ENCODE assay signal across 17 mouse cellular contexts in the genomic region with DNA sequence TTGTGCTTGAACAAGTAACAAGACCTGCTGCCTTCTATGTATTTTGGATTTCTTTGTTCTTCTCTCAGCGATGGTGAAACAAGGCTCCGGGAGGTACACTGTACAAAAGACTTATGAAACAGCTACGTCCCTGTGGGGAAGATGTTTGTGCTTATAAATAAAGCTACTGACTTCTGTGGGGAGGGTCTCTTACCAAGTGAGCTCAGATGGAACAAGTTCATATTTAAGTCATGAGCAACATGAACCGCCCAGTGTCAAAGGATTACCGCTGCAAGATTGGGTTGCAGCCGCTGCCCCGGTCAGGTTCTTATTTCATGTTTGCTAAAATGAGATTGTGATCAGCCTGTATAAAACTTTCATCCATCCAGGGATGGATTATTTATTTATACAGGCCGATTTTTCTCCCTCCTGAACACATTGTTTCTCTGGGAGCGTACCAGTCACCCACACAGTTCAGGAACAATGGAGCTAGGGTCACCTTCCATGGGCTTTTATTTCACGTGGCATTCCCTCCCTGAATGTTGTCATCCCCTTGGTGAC. TPM values are rescaled to one million over a fixed set of nuclear protein-coding genes. Genes with fewer than 3 reads are reported as not detected.
DNase-seq lines count a peak whose midpoint lies in the region; ATAC-seq and TF ChIP-seq lines count a peak whose summit lies in the region.
"Had no signal": no experiment of that assay in that cellular context is flagged by ENCODE, and none has a peak within 500 bp of the region (broad histone marks: within the 10 kb centered on the region; RNA-seq: fewer than 3 reads in every experiment).

No protein-coding gene starts in this region.

- TF ChIP-seq CTCF in lung, adult 2 months (IDR thresholded peaks at IDR 0.05; ENCODE audit: insufficient read depth, low read length): no peak

- peaks cover 31% of the 10 kb centered on the region for H3K27me3 ChIP-seq in forebrain, embryonic 10.5 days (ENCODE audit: poor library complexity, severe bottlenecking)
- no peaks in the 10 kb centered on the region; the same call in 1 of the 2 replicates for H3K27me3 ChIP-seq in forebrain, embryonic 12.5 days
- H3K27me3 ChIP-seq in hindbrain, embryonic 10.5 days (ENCODE audit: insufficient read depth, poor library complexity, severe bottlenecking): peaks cover 44% of the 10 kb centered on the region
- H3K27me3 ChIP-seq in midbrain, embryonic 11.5 days (ENCODE audit: control insufficient read depth, insufficient read depth, low read length): no peaks in the 10 kb centered on the region
- H3K27me3 ChIP-seq in neural tube, embryonic 15.5 days (replicated peaks): no peaks in the 10 kb centered on the region
- H3K27me3 ChIP-seq: liver, embryonic 12.5 days; Patski had no signal

- H3K27ac ChIP-seq in forebrain, embryonic 10.5 days: peak overlapping the region; percentile 63; the same call in 1 of the 2 replicates
- no peak overlapping the region for H3K27ac ChIP-seq in forebrain, embryonic 12.5 days
- H3K27ac ChIP-seq in hindbrain, embryonic 10.5 days: peak overlapping the region; percentile 30; the same call in 1 of the 2 replicates
- H3K27ac ChIP-seq in midbrain, embryonic 11.5 days (ENCODE audit: low read depth, low read length): peak overlapping the region; percentile 8; the same call in 1 of the 2 replicates
- no peak overlapping the region for H3K27ac ChIP-seq in neural tube, embryonic 15.5 days (replicated peaks)
- H3K27ac ChIP-seq: liver, embryonic 12.5 days had no signal

- no peak overlapping the region for H3K9ac ChIP-seq in forebrain, embryonic 12.5 days
- no peak overlapping the region for H3K9ac ChIP-seq in midbrain, embryonic 11.5 days (ENCODE audit: low read length)
- no peak overlapping the region for H3K9ac ChIP-seq in neural tube, embryonic 15.5 days (replicated peaks)
- H3K9ac ChIP-seq: liver, embryonic 12.5 days had no signal

- H3K9me3 ChIP-seq in forebrain, embryonic 10.5 days: no peaks in the 10 kb centered on the region
- H3K9me3 ChIP-seq in forebrain, embryonic 12.5 days: no peaks in the 10 kb centered on the region
- no peaks in the 10 kb centered on the region for H3K9me3 ChIP-seq in hindbrain, embryonic 10.5 days
- no peaks in the 10 kb centered on the region for H3K9me3 ChIP-seq in midbrain, embryonic 11.5 days (ENCODE audit: control insufficient read depth, low read length)
- no peaks in the 10 kb centered on the region for H3K9me3 ChIP-seq in neural tube, embryonic 15.5 days (replicated peaks)
- H3K9me3 ChIP-seq: liver, embryonic 12.5 days had no signal

- no peak for ATAC-seq in forebrain, embryonic 12.5 days (ENCODE audit: low FRiP score)
- peak; percentile 55 for ATAC-seq in midbrain, embryonic 11.5 days (ENCODE audit: low FRiP score)
- ATAC-seq in neural tube, embryonic 15.5 days (ENCODE audit: low FRiP score): no peak; the same call in 1 of the 2 replicates
- ATAC-seq: intestine, embryonic 16.5 days; liver, embryonic 12.5 days; Patski had no signal

- peaks cover 34% of the 10 kb centered on the region for H3K4me1 ChIP-seq in forebrain, embryonic 10.5 days
- H3K4me1 ChIP-seq in forebrain, embryonic 12.5 days: peaks cover 15% of the 10 kb centered on the region
- peaks cover 27% of the 10 kb centered on the region for H3K4me1 ChIP-seq in hindbrain, embryonic 10.5 days (replicated peaks)
- peaks cover 15% of the 10 kb centered on the region for H3K4me1 ChIP-seq in midbrain, embryonic 11.5 days (ENCODE audit: control insufficient read depth, insufficient read depth, low read length)
- 0 out of 2 replicates have a peak, but pooled peaks cover 5% of the 10 kb centered on the region for H3K4me1 ChIP-seq in neural tube, embryonic 15.5 days
- no peaks in the 10 kb centered on the region for H3K4me1 ChIP-seq in lung, adult 2 months (ENCODE audit: control insufficient read depth, insufficient read depth, low read length)

- TF ChIP-seq POLR2A in lung, adult 2 months (IDR thresholded peaks at IDR 0.05; ENCODE audit: borderline replicate concordance, extremely low read depth, low read depth, low read length): no peak

- no peak overlapping the region for H3K4me2 ChIP-seq in forebrain, embryonic 12.5 days
- H3K4me2 ChIP-seq in midbrain, embryonic 11.5 days: peak overlapping the region; percentile 19; the same call in 1 of the 2 replicates
- peak overlapping the region; percentile 22 for H3K4me2 ChIP-seq in neural tube, embryonic 15.5 days
- H3K4me2 ChIP-seq: liver, embryonic 12.5 days had no signal

- DNase-seq in forebrain, embryonic 10.5 days (ENCODE audit: extremely low spot score, low spot score): no peak
- peak; percentile 29 for DNase-seq in hindbrain, embryonic 10.5 days (ENCODE audit: low spot score)
- peak; percentile 88 for DNase-seq in midbrain, embryonic 11.5 days (ENCODE audit: low spot score, missing footprints)
- DNase-seq in layer of hippocampus, adult 8-10 months (ENCODE audit: low spot score in 2 of 2): no peak
- DNase-seq in natural killer cell, adult 2 months (ENCODE audit: low spot score in 2 of 2): no peak
- no peak for DNase-seq in lung, adult 2 months
- DNase-seq: adrenal gland, adult 2 months; cerebellum, postnatal 25 days; heart, postnatal 14 days; kidney, postnatal 14 days; lung, postnatal 10 days had no signal

- 49% methylated on average over 10 of the region's 10 CpGs for WGBS in forebrain, embryonic 10.5 days
- WGBS in forebrain, embryonic 12.5 days: 24% methylated on average over 10 of the region's 10 CpGs
- WGBS in hindbrain, embryonic 10.5 days: 31% methylated on average over 10 of the region's 10 CpGs
- 33% methylated on average over 10 of the region's 10 CpGs for WGBS in midbrain, embryonic 11.5 days
- WGBS in neural tube, embryonic 15.5 days: 22% methylated on average over 10 of the region's 10 CpGs
- 69% methylated on average over 10 of the region's 10 CpGs for WGBS in lung, adult 2 months

- no peak overlapping the region; the same call in 1 of the 2 replicates for H3K4me3 ChIP-seq in forebrain, embryonic 10.5 days
- H3K4me3 ChIP-seq in forebrain, embryonic 12.5 days (replicated peaks): no peak overlapping the region
- no peak overlapping the region for H3K4me3 ChIP-seq in hindbrain, embryonic 10.5 days
- no peak overlapping the region for H3K4me3 ChIP-seq in midbrain, embryonic 11.5 days (ENCODE audit: low read depth, low read length)
- no peak overlapping the region for H3K4me3 ChIP-seq in neural tube, embryonic 15.5 days (replicated peaks)
- no peak overlapping the region for H3K4me3 ChIP-seq in lung, adult 2 months (replicated peaks; ENCODE audit: extremely low read depth, low read depth, low read length)
- H3K4me3 ChIP-seq: liver, embryonic 12.5 days had no signal

- no peaks in the 10 kb centered on the region for H3K36me3 ChIP-seq in forebrain, embryonic 10.5 days (replicated peaks)
- H3K36me3 ChIP-seq in forebrain, embryonic 12.5 days (replicated peaks): no peaks in the 10 kb centered on the region
- H3K36me3 ChIP-seq in hindbrain, embryonic 10.5 days: no peaks in the 10 kb centered on the region
- no peaks in the 10 kb centered on the region for H3K36me3 ChIP-seq in midbrain, embryonic 11.5 days (ENCODE audit: control insufficient read depth, insufficient read depth, low read length)
- H3K36me3 ChIP-seq in neural tube, embryonic 15.5 days: no peaks in the 10 kb centered on the region
- H3K36me3 ChIP-seq: liver, embryonic 12.5 days had no signal

RNA-seq across cellular contexts. Expression of a gene that starts 38.4 kb away (rescaled TPM):
- polyA plus RNA-seq in forebrain, embryonic 10.5 days (2016; fragmentation: Nextera tagmentation; extraction: Ambion mirVana): 14.7 and 15.4 TPM in 2 replicates
- polyA plus RNA-seq in forebrain, embryonic 12.5 days (2016; fragmentation: Nextera tagmentation; extraction: Ambion mirVana): 16.8 and 21.9 TPM in 2 replicates
- polyA plus RNA-seq in hindbrain, embryonic 10.5 days (2016; fragmentation: Nextera tagmentation; extraction: Ambion mirVana): 9.7 and 15.7 TPM in 2 replicates
- polyA plus RNA-seq in midbrain, embryonic 11.5 days (2014; fragmentation: Nextera tagmentation; extraction: Ambion mirVana): 8.9 and 10.4 TPM in 2 replicates
- polyA plus RNA-seq in neural tube, embryonic 15.5 days (2015; fragmentation: Nextera tagmentation; extraction: Ambion mirVana): 4.0 and 7.6 TPM in 2 replicates
- 1 to 10 TPM; 3.7 to 4.3 (median 3.9) TPM for total RNA-seq in layer of hippocampus, adult 8-10 months (2022)
- 0.49 and 0.61 TPM in 2 replicates for polyA plus RNA-seq in lung, adult 2 months (2012; rRNA removed)

RNA-seq across cellular contexts. Expression of a gene that starts 51.2 kb away (rescaled TPM):
- not detected in 2 replicates for polyA plus RNA-seq in forebrain, embryonic 10.5 days (2016; fragmentation: Nextera tagmentation; extraction: Ambion mirVana)
- not detected in 2 replicates for polyA plus RNA-seq in forebrain, embryonic 12.5 days (2016; fragmentation: Nextera tagmentation; extraction: Ambion mirVana)
- not detected in 2 replicates for polyA plus RNA-seq in hindbrain, embryonic 10.5 days (2016; fragmentation: Nextera tagmentation; extraction: Ambion mirVana)
- polyA plus RNA-seq in midbrain, embryonic 11.5 days (2014; fragmentation: Nextera tagmentation; extraction: Ambion mirVana): 0.08 and 0.27 TPM in 2 replicates
- 3.1 TPM in 1 of 2 replicates, not detected in the other for polyA plus RNA-seq in neural tube, embryonic 15.5 days (2015; fragmentation: Nextera tagmentation; extraction: Ambion mirVana)
- under 1 TPM; 0.14 to 0.54 (median 0.21) TPM for total RNA-seq in layer of hippocampus, adult 8-10 months (2022)
- 0.19 and 0.25 TPM in 2 replicates for polyA plus RNA-seq in lung, adult 2 months (2012; rRNA removed)
- total RNA-seq: left cerebral cortex, postnatal 36 days had no signal

Comparison
In these comparisons a context has a peak if more than half of its experiments do, and no peak if none do; other contexts are left out.
1. H3K27ac ChIP-seq: peak in forebrain, embryonic 10.5 days (single experiment), hindbrain, embryonic 10.5 days (single experiment) and midbrain, embryonic 11.5 days (single experiment); none in forebrain, embryonic 12.5 days (single experiment) and neural tube, embryonic 15.5 days (single experiment).
2. DNase-seq: peak in hindbrain, embryonic 10.5 days (single experiment) and midbrain, embryonic 11.5 days (single experiment); none in forebrain, embryonic 10.5 days (single experiment), layer of hippocampus, adult 8-10 months (0 of 2), natural killer cell, adult 2 months (0 of 2) and lung, adult 2 months (single experiment).